Mouse (Mus musculus): Measurements from ENCODE around the gene Tmsb15b1.
"Not testable (repeated sequence)": the region's sequence is repeated elsewhere in the genome, so short reads cannot be mapped to it uniquely, and the experiment has no call there.

Tmsb15b1 gene

GRCm38 (mm10) chrX:136976424-136977084, at the start of gene Tmsb15b1, which contains the start of gene Tmsb15l:
Gene Tmsb15b1, minus strand, starts transcription at chrX:136976874.
Gene Tmsb15l, minus strand, starts transcription at chrX:136976869.
- peak in 1 of 2 experiments; percentile 50 for DNase-seq (ENCODE audit: low spot score in 2 of 2)

- peak; percentile 42 to 78 for DNase-seq (ENCODE audit: low spot score in 2 of 2)
Observed at GRCm38 (mm10) chrX:137019310-137019709, 42.6 kb upstream of the Tmsb15b1 start.

GRCm38 (mm10) chrX:137017668-137018067, 41.0 kb upstream of the Tmsb15b1 start:
- no peak for DNase-seq (ENCODE audit: low spot score in 2 of 2)

GRCm38 (mm10) chrX:137015099-137015709, 38.5 kb upstream of the Tmsb15b1 start:
- DNase-seq (ENCODE audit: low spot score in 2 of 2), result peak in 1 of 2 experiments; percentile 29

- no peak for DNase-seq (ENCODE audit: low spot score in 2 of 2)
Observed at GRCm38 (mm10) chrX:136996256-136996655, 19.6 kb upstream of the Tmsb15b1 start.

- no peak for DNase-seq (ENCODE audit: low spot score in 2 of 2)
Observed at GRCm38 (mm10) chrX:136993641-136994040, 17.0 kb upstream of the Tmsb15b1 start.

GRCm38 (mm10) chrX:136992978-136993547, 16.4 kb upstream of the Tmsb15b1 start, which contains the start of gene Zcchc18:
Gene Zcchc18, plus strand, starts transcription at chrX:136993155.
- peak; percentile 38 to 67 for DNase-seq (ENCODE audit: low spot score in 2 of 2)

- peak in 1 of 2 experiments; percentile 43 for DNase-seq (ENCODE audit: low spot score in 2 of 2)
Observed at GRCm38 (mm10) chrX:136992191-136992965, 15.7 kb upstream of the Tmsb15b1 start.

- DNase-seq (ENCODE audit: low spot score in 2 of 2), result no peak
Observed at GRCm38 (mm10) chrX:136991274-136991673, 14.6 kb upstream of the Tmsb15b1 start.

- peak in 1 of 2 experiments; percentile 16 for DNase-seq (ENCODE audit: low spot score in 2 of 2)
Observed at GRCm38 (mm10) chrX:136986039-136986438, 9.4 kb upstream of the Tmsb15b1 start.

- DNase-seq (ENCODE audit: low spot score in 2 of 2), result no peak
Observed at GRCm38 (mm10) chrX:136978616-136979015, 1.9 kb upstream of the Tmsb15b1 start.

GRCm38 (mm10) chrX:136975397-136975796, 1.3 kb downstream of the Tmsb15b1 start, which contains the start of gene Tmsb15b2:
Gene Tmsb15b2, minus strand, starts transcription at chrX:136975497.
- DNase-seq (ENCODE audit: low spot score in 2 of 2), result peak in 1 of 2 experiments; percentile 2

- DNase-seq (ENCODE audit: low spot score in 2 of 2), result no peak
Observed at GRCm38 (mm10) chrX:136959688-136960087, 17.0 kb downstream of the Tmsb15b1 start.

- DNase-seq (ENCODE audit: low spot score in 2 of 2), result not testable (repeated sequence)
Observed at GRCm38 (mm10) chrX:136958300-136958699, 18.4 kb downstream of the Tmsb15b1 start.

GRCm38 (mm10) chrX:136957583-136958279, 18.9 kb downstream of the Tmsb15b1 start:
- DNase-seq (ENCODE audit: low spot score in 2 of 2), result peak; percentile 9 to 66

GRCm38 (mm10) chrX:136937985-136938384, 38.7 kb downstream of the Tmsb15b1 start:
- DNase-seq (ENCODE audit: low spot score in 2 of 2), result no peak

- no peak for DNase-seq (ENCODE audit: low spot score in 2 of 2)
Observed at GRCm38 (mm10) chrX:136927031-136927430, 49.6 kb downstream of the Tmsb15b1 start, which contains the start of gene H2bfm. Gene H2bfm, plus strand, starts transcription at chrX:136927325.

- no peak for DNase-seq (ENCODE audit: low spot score in 2 of 2)
Observed at GRCm38 (mm10) chrX:136925863-136926262, 50.8 kb downstream of the Tmsb15b1 start.

Data from spleen, postnatal 4 days (tissue).